Mouse (Mus musculus): ENCODE results near the gene Atrx.

Atrx gene

DNA sequence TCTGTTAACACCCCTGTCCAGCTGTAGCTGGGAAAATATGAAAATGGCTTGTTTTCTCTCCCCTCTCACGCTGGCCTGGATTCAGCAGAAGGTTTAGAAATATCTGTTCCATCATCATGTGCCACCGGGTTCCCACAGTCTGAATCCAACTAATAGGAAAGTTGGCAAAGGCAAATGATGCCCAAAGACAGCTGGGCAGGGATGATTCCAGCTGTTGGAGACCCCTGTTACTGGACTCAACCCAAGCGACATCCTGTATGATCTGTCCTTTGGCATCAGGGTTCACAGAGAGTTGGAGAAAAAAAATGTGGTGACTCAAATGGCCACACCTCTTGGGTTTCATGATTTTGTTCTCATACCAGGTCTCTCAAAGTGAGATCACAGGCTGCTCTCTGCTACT, 161.3 kb downstream of the Atrx start:
- DNase-seq (ENCODE audit: low spot score in 2 of 2): no peak

DNA sequence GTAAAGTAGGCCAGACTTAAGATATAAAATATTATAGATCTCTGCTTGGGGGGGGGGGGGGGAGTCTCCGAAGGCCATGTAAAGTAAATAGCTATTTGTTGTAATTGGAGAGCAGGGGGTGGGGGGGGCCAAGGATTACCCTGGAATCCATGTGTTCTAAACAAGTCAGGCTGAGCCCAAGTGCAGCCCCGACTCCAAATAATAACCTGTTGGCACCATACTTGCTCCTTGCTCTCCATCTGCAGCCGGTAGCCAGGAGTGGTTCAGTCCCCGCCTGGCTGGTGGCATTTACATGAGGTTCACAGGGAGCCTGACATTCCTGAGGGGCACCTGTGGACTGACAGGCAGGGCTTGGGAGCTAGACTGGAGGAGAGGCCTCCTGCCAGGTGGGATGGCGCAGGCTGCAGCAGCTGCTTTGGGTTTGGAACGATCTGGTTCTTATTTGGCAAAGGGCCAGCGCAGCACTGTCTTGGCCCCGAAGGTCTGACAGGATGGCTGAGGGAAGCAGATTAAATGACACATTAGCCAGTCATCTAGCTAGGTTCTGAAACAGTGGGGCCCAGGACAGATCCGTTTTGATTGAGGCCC, 161.9 kb downstream of the Atrx start:
- no peak for DNase-seq (ENCODE audit: low spot score in 2 of 2)

DNA sequence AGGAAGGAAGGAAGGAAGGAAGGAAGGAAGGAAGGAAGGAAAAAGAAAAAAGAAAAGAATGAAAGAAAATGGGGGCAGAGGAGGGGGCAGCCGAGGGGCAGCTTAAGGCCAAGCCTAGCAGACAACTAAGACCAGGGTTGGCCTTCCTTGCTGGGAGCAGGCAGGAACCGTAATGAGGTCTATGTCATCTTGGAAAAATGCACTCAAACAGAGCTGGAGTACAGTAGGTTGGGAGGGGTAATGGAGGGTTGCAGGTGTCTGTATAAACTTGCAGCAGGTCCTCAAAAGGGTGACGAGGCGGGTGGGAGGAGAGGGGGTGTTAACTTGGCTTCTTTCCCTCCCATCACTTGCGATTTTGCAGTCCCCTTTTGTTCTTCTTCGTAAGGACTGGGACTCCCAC, 163.2 kb downstream of the Atrx start:
- DNase-seq (ENCODE audit: low spot score in 2 of 2): no peak

DNA sequence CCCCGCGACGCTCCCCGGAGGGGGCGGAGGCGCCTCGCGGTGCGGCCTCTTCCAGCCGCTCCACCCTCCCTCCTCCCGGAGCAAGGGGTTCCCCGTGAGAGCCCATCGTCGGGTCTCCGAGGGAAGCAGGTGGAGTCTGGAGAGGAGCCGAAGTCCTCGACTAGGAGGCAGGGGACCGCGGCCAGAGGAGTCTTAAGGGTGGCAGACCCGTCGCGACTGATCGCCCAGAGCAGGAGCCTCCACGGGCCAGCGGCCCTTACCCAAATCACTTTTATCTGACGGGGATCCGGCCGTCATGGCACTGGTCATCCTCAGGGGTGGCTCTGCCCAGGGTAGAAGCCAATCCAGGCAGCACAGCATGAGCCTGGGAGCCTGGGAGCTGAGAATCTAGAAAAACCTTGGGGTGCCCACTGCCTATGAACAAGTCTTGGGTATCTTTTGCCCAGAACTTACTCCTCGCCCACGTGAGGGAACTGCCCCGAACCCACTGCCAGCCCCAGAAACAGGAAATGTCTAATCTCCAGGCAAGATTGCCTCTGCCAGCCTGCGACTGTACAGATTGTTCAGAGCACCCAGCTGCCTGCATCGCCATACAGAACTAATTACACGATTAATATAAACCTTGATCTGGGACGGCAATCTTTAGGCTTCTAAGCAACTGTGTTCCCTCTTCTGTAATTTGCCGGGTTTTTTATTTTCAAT, 164.0 kb downstream of the Atrx start:
- DNase-seq (ENCODE audit: low spot score in 2 of 2): no peak

- DNase-seq (ENCODE audit: low spot score in 2 of 2): no peak
Observed at GRCm38 (mm10) chrX:105764162-105765004, 164.8 kb downstream of the Atrx start, which contains the start of gene Fgf16. Fgf16 (plus strand) TSS chrX:105764279.

DNA sequence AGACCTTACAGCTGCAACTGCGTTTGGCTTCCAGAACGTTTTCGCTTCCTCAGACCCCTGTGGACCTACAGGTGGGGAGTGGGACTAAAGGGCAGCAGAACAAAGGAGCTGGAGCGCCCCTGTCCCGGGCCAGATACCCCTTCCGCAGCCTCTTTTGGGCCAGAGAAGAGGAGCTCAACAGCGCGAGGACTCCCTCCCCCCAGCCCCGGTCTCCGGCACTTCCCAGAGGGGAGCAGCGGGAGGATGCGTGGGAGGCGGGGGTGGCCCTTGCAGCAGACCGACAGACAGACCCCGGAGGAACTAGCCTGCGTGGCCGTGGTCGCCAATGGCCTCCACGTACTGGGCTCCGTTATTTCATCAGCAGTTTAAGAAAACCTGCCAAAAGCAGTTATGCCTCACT, 165.6 kb downstream of the Atrx start:
- no peak for DNase-seq (ENCODE audit: low spot score in 2 of 2)

DNA sequence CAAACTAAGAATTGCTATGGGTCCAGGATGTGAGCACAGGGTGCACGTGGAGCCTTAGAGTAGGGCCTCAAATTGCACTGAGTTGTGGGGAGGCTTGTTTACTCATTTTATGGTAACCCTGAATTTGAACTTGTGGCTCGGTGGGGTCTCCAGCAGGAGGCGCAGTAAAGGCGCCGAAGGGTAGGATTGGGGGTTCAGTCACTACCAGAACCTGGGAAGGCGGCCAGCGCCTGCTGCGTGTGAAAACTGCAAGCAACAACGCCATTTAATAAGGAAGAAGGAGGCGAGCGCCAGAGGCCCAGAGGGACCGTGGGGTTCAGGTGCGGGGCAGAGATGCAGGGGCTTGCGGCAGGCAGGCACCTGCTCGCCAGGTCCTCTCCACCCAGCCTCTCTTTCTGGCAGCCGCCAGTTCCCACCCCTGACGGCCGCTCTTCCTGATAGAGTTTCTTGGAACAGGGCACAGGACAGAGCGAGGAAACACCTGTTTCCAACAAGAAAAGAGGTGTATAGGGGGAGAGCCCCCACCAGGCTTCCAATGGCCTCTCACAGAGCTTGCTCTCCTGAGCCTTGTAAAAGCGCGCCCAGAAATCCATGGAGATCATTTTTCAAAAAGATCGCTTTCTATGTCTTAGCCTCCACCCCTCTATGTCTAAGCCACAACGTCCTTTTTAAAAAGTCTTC, 166.2 kb downstream of the Atrx start:
- DNase-seq (ENCODE audit: low spot score in 2 of 2): no peak

All from spleen, postnatal 14 days (tissue).